Mouse (Mus musculus) heart, embryonic 15.5 days (tissue): Measurements from ENCODE around the gene Afdn. TPM values are rescaled to one million over a fixed set of nuclear protein-coding genes. Genes with fewer than 3 reads are reported as not detected.

Experiments
- ATAC-seq: fragments of 200-750 bp; cut with Nextera tagmentation; replicated peaks from 2 replicates; pipeline ENCODE4 v1.8.0; 2017; ENCODE audit warnings: low read depth, moderate TSS enrichment; ENCODE audit not compliant: insufficient number of reproducible peaks, insufficient read depth, low FRiP score
- H3K27ac ChIP-seq: fragments of 300-500 bp; sonication (generic); 2 replicates; pipeline ENCODE4 v1.5.1; 2015; ENCODE audit warnings: mild to moderate bottlenecking, inconsistent platforms
- H3K27me3 ChIP-seq: fragments of 300-500 bp; sonication (generic); 2 replicates; pipeline ENCODE4 v1.6.1; 2015; ENCODE audit warnings: inconsistent platforms
- H3K36me3 ChIP-seq: fragments of 300-500 bp; sonication (generic); 2 replicates; pipeline ENCODE4 v1.6.1; 2015; ENCODE audit warnings: mild to moderate bottlenecking, inconsistent platforms
- H3K4me1 ChIP-seq: fragments of 300-500 bp; sonication (generic); replicated peaks from 2 replicates; pipeline ENCODE4 v1.6.1; 2015; ENCODE audit warnings: inconsistent platforms
- H3K4me2 ChIP-seq: fragments of 300-500 bp; sonication (generic); 2 replicates; pipeline ENCODE4 v1.6.1; 2015; ENCODE audit warnings: inconsistent platforms, mild to moderate bottlenecking, moderate library complexity
- H3K4me3 ChIP-seq: fragments of 300-500 bp; sonication (generic); 2 replicates; pipeline ENCODE4 v1.5.1; 2015; ENCODE audit warnings: mild to moderate bottlenecking, inconsistent platforms
- H3K9ac ChIP-seq: fragments of 300-500 bp; sonication (generic); 2 replicates; pipeline ENCODE4 v1.6.1; 2015; ENCODE audit warnings: mild to moderate bottlenecking, inconsistent platforms
- H3K9me3 ChIP-seq: fragments of 300-500 bp; sonication (generic); replicated peaks from 2 replicates; pipeline ENCODE4 v1.6.1; 2016; ENCODE audit warnings: inconsistent platforms
- WGBS: fragments of 180-500 bp; shearing (Covaris S2); methylation state at CpG from one replicate; pipeline ENCODE4 v1.1.7; 2015; ENCODE audit warnings: mixed read lengths; 5-methylcytosine and 5-hydroxymethylcytosine counted together
- polyA plus RNA-seq: library from polyadenylated mRNA; unstranded; fragments of >200 nt; fragmentation: Nextera tagmentation; extraction: Ambion mirVana; gene quantifications from 2 replicates; pipeline ENCODE4 v1.2.1, GENCODE M21; 2015

The Afdn gene
- polyA plus RNA-seq, 1 experiment from 2014 or later: 68.7 TPM

DNA sequence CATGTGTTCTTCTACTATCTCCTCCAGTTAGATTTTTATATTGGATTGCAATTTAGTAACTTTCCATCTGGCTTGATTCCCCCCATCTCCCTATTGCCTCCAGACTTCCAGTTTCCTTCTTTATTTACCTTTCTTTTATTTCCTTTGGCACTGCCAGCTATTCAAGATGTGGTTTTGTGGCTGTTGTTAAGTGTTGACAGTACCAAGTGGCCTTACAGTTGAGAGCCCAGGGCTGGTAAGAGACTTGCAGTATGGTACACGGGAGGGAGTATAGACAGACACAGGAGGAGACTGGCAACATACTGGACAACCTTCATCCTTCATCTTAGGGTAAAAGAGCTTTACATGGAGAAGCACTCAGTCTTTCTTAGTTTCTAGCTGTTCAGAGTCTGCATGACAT, 119.4 kb downstream of the Afdn start:
- WGBS: 60% methylated on average over 1 of the region's 1 CpGs
- no peak for ATAC-seq
- Histone ChIP-seq H3K36me3 (peaks cover 30% of the 10 kb centered on the region), H3K4me3 (no peak overlapping the region), H3K4me1 (no peaks in the 10 kb centered on the region), H3K9me3 (no peaks in the 10 kb centered on the region), H3K9ac (no peak overlapping the region), H3K27me3 (no peaks in the 10 kb centered on the region), H3K27ac (no peak overlapping the region), H3K4me2 (no peak overlapping the region)

DNA sequence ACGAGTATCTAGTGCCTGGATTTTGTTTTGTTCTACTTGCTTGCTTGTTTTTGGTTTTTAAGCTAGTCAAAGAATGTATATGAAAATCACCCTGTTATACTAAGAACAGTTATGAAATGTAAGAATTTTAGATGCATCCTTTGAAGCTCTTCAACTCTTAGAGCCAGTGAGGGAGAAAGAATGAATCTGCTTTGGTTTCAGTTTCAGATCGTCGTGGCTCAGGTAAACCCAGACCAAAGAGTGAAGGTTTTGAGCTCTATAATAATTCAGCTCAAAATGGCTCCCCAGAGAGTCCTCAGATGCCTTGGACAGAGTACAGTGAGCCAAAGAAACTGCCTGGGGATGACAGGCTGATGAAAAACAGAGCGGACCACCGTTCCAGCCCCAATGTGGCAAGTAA, 123.2 kb downstream of the Afdn start:
- H3K9ac ChIP-seq: no peak overlapping the region
- no peaks in the 10 kb centered on the region for H3K27me3 ChIP-seq
- H3K36me3 ChIP-seq: peaks cover 50% of the 10 kb centered on the region
- ATAC-seq: no peak
- H3K4me3 ChIP-seq: no peak overlapping the region
- no peaks in the 10 kb centered on the region for H3K9me3 ChIP-seq
- no peak overlapping the region for H3K4me2 ChIP-seq
- WGBS: 52% methylated on average over 5 of the region's 5 CpGs
- H3K4me1 ChIP-seq: no peaks in the 10 kb centered on the region
- H3K27ac ChIP-seq: no peak overlapping the region

DNA sequence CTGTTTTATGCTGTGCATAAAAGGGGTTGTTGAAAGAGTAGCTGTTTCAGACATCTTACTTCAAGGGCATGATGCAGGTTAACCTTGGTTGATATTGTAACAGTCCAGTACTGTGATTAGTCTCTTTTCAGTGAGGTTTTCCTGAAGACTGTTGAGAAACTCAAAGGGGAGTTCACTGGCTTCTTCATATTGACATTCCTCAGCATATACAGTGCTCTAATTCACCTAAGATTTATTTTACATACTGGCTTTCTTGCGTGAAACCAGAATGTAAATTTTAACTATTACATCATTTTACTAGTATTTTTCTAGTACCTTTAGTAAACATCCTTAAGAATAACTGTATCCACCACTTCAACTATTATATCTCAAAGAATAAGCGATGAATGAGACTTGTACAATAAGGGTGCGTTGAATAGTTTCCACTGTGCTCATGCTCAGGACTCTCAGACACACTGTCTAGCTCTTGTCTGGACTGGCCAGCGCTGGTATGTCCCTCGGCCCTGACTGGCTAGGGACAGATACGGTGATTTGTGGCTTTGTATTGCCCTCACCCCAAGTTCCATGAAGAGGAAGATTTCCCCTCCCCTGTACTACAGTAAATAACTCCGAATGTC, 129.6 kb downstream of the Afdn start:
- WGBS: 65% methylated on average over 7 of the region's 7 CpGs
- H3K4me1 ChIP-seq: no peaks in the 10 kb centered on the region
- H3K27me3 ChIP-seq: no peaks in the 10 kb centered on the region
- no peak overlapping the region for H3K9ac ChIP-seq
- H3K27ac ChIP-seq: no peak overlapping the region
- peaks cover 30% of the 10 kb centered on the region for H3K36me3 ChIP-seq
- H3K4me2 ChIP-seq: no peak overlapping the region
- H3K9me3 ChIP-seq: no peaks in the 10 kb centered on the region
- H3K4me3 ChIP-seq: no peak overlapping the region
- no peak for ATAC-seq

DNA sequence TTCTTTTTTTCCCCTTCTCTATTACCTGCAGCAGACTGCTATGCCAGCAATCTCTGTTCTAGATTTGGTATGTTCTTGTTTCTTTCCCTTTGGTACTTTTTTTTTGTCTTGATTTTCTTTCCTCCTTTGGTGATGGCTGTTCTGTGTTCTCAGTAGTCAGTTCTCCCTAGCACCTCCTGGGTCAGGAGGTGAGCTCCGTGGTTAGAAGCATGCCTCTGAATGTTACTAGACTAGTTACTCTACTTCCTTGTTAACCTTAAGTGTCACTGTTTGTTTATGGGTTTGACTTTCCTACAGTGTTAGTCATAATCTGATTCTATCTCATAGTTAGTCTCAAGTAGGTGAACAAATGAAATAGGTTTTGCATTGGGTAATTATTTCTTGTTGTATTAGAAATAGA, 130.6 kb downstream of the Afdn start:
- Histone ChIP-seq H3K27me3 (no peaks in the 10 kb centered on the region), H3K27ac (no peak overlapping the region), H3K9me3 (no peaks in the 10 kb centered on the region), H3K4me3 (no peak overlapping the region), H3K4me1 (no peaks in the 10 kb centered on the region), H3K36me3 (peaks cover 22% of the 10 kb centered on the region), H3K9ac (no peak overlapping the region), H3K4me2 (no peak overlapping the region)
- WGBS: 57% methylated on average over 1 of the region's 1 CpGs
- ATAC-seq: no peak

DNA sequence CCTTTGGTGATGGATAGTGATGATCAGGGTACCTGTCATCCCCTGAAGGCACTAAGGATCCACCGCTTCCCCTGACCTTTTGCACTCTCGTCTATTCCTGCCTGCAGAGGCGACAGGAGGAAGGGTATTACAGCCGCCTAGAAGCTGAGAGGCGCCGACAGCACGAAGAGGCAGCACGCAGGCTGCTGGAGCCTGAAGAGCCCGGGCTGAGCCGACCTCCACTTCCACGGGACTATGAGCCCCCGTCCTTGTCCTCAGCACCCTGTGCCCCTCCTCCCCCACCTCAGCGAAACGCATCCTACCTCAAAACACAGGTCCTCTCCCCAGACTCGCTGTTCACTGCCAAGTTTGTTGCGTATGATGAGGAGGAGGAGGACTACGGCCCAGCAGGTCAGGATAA, 138.5 kb downstream of the Afdn start:
- Histone ChIP-seq H3K4me1 (no peaks in the 10 kb centered on the region), H3K36me3 (peaks cover 45% of the 10 kb centered on the region), H3K4me2 (no peak overlapping the region), H3K9me3 (no peaks in the 10 kb centered on the region), H3K27ac (no peak overlapping the region), H3K27me3 (no peaks in the 10 kb centered on the region), H3K4me3 (no peak overlapping the region), H3K9ac (no peak overlapping the region)
- WGBS: 58% methylated on average over 17 of the region's 17 CpGs
- no peak for ATAC-seq

DNA sequence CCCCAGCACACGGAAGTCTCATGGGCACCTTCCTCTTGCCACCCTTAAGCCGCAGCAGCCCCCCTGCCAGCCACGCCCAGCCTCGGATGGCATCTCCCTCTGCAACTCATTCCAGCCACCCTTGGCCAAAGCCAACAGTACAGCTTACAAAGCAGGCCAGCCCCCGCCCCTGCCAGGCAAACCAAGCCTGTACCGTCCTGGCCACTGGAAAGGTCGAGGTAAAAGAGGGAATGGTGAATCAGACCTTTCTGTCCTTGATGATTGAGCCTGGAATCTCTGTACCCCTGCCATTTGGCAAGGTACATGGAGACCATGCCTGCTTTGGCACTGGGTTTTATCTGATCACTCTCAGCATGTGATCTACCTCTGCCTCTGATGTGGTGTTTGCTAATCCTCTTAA, 138.9 kb downstream of the Afdn start:
- Histone ChIP-seq H3K36me3 (peaks cover 49% of the 10 kb centered on the region), H3K4me2 (no peak overlapping the region), H3K27me3 (no peaks in the 10 kb centered on the region), H3K4me1 (no peaks in the 10 kb centered on the region), H3K9ac (no peak overlapping the region), H3K27ac (no peak overlapping the region), H3K4me3 (no peak overlapping the region), H3K9me3 (no peaks in the 10 kb centered on the region)
- no peak for ATAC-seq
- WGBS: 80% methylated on average over 7 of the region's 7 CpGs

DNA sequence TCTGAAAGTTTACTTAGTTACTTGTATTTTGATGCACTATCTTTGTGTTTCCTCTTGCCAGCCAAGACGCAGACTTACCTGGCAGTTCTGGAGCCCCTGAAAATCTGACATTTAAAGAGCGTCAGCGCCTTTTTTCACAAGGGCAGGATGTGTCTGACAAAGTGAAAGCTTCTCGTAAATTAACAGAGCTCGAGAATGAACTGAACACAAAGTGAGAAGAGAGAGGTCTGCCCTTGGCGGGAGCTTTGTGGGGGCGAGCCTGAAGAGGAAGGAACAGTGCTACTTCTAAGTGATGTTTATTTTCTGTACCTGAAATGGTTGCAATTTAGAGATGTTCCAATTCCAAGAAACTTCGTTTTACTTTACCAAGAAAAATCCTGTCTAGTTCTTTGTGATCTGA, 143.5 kb downstream of the Afdn start:
- no peak overlapping the region for H3K27ac ChIP-seq
- no peaks in the 10 kb centered on the region for H3K27me3 ChIP-seq
- no peak overlapping the region for H3K4me2 ChIP-seq
- 86% methylated on average over 8 of the region's 8 CpGs for WGBS
- no peak for ATAC-seq
- no peak overlapping the region for H3K9ac ChIP-seq
- H3K36me3 ChIP-seq: peaks cover 44% of the 10 kb centered on the region
- H3K4me3 ChIP-seq: no peak overlapping the region
- H3K4me1 ChIP-seq: no peaks in the 10 kb centered on the region
- no peaks in the 10 kb centered on the region for H3K9me3 ChIP-seq

DNA sequence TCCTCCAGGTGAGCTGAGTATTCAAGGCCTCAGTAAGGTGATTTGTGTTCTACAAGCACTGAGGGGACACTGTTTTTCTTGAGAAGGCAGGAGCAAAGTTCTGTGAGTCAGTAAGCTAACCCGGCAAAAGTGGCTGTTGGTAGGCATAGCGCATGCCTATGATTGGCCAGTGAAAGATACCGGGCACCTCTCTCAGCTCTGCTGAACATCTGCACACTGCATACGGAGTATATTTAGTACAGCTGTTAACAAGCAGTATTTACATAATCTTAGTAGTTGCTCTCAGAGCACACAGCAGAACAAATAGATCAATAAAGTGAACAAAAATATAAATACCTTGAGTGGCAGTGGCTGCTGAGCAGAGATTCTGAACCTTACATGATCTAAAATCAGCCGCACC, 146.7 kb downstream of the Afdn start:
- ATAC-seq: no peak

DNA sequence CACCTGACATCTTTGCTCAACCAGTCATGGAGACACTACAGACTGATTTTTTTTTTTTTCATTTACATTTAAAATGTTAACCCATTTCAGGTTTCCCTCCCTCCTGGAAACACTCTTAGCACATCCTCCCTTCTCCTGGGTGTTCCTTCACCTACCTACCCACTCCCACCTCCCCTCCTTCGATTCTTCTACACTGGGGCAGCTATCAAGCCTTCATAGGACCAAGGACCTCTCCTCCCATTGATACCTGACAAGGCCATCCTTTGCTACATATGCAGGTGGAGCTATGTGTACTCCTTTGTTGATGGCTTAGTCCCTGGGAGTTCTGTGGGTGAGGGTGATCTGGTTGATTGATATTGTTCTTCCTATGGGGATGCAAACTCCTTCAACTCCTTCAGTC, 147.3 kb downstream of the Afdn start:
- Histone ChIP-seq H3K4me1 (no peaks in the 10 kb centered on the region), H3K9ac (no peak overlapping the region), H3K4me3 (no peak overlapping the region), H3K36me3 (peaks cover 26% of the 10 kb centered on the region), H3K27me3 (no peaks in the 10 kb centered on the region), H3K9me3 (no peaks in the 10 kb centered on the region), H3K4me2 (no peak overlapping the region), H3K27ac (no peak overlapping the region)
- ATAC-seq: no peak
- WGBS: 93% methylated on average over 1 of the region's 1 CpGs

More for the DNA sequence above, 146.7 kb downstream of the Afdn start:
- H3K4me2 ChIP-seq: no peak overlapping the region
- H3K9me3 ChIP-seq: no peaks in the 10 kb centered on the region
- peaks cover 26% of the 10 kb centered on the region for H3K36me3 ChIP-seq
- H3K9ac ChIP-seq: no peak overlapping the region
- H3K4me3 ChIP-seq: no peak overlapping the region
- no peaks in the 10 kb centered on the region for H3K27me3 ChIP-seq
- H3K4me1 ChIP-seq: no peaks in the 10 kb centered on the region
- H3K27ac ChIP-seq: no peak overlapping the region
- 74% methylated on average over 5 of the region's 5 CpGs for WGBS

DNA sequence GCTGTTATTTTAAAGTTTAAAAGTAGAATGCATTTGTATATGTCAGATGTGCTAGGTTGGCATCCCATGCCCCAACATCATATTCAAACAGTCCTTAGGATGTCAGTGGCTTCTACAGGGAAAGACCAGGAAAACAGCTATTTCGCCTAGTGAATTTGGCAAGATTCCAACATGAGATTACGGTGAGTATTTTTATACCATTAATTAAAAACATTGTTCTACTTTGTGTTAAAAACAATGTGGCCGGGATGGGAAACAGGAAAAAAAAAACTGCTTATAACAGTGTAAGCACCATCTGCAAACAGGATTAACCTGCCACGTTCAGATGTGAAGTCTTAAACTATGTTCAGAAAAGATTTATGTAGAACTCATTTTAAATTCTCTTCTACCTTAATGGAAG, 153.6 kb downstream of the Afdn start:
- Histone ChIP-seq H3K36me3 (no peaks in the 10 kb centered on the region), H3K9me3 (no peaks in the 10 kb centered on the region), H3K4me3 (no peak overlapping the region), H3K9ac (no peak overlapping the region), H3K4me2 (no peak overlapping the region), H3K27me3 (no peaks in the 10 kb centered on the region), H3K4me1 (0 out of 2 replicates have a peak, but pooled peaks cover 4% of the 10 kb centered on the region), H3K27ac (peak overlapping the region; percentile 52)
- no peak for ATAC-seq
- 56% methylated on average over 4 of the region's 4 CpGs for WGBS

DNA sequence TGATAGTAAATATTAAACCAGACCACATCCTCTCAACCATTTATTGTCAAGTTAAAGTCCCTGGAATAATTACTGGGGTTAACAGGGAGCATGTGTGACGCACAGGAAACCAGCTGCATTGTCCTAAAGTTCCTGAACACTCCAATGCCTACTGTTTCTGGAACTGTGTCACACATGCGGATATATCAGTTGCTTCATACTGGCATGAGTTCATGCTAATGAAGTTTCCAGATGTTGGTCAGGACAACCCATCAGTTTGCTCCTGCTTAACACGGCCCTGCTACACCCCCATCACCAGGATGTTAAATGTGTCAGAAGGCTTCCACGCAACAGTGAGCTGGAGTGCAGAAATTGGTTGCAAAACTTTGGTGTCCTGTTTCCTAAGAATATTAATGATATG, 154.2 kb downstream of the Afdn start:
- Histone ChIP-seq H3K9ac (no peak overlapping the region), H3K4me1 (0 out of 2 replicates have a peak, but pooled peaks cover 4% of the 10 kb centered on the region), H3K4me2 (no peak overlapping the region), H3K36me3 (no peaks in the 10 kb centered on the region), H3K4me3 (no peak overlapping the region), H3K9me3 (no peaks in the 10 kb centered on the region), H3K27me3 (no peaks in the 10 kb centered on the region), H3K27ac (peak overlapping the region; percentile 23; the same call in 1 of the 2 replicates)
- ATAC-seq: peak; percentile 75
- 63% methylated on average over 4 of the region's 4 CpGs for WGBS

DNA sequence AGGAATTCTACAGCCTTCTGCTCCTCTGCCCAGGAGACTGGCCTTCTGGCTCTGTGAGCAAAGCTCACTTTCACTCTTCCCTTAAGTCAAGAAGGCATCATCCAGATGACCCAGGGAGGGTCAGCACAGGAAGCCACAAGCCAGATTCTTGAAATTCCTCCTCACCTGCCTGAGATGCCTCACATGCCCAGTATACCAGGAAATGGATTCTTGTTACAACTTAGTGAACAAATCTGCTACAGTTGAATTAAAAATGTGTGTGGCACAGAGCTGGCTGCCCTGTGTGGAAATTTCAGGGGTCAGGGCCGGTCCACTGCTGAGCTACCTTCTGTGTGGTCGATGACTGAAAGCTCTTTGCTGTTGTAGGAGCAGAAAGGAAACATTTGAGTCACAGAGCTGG, 160.4 kb downstream of the Afdn start:
- WGBS: 56% methylated on average over 2 of the region's 2 CpGs
- H3K9ac ChIP-seq: no peak overlapping the region
- no peaks in the 10 kb centered on the region for H3K36me3 ChIP-seq
- H3K4me1 ChIP-seq: 0 out of 2 replicates have a peak, but pooled peaks cover 3% of the 10 kb centered on the region
- ATAC-seq: no peak
- no peaks in the 10 kb centered on the region for H3K9me3 ChIP-seq
- H3K4me2 ChIP-seq: no peak overlapping the region
- H3K27ac ChIP-seq: no peak overlapping the region
- H3K27me3 ChIP-seq: no peaks in the 10 kb centered on the region
- no peak overlapping the region for H3K4me3 ChIP-seq
